Mouse (Mus musculus): ENCODE results near the gene Cdc42ep4.

DNA sequence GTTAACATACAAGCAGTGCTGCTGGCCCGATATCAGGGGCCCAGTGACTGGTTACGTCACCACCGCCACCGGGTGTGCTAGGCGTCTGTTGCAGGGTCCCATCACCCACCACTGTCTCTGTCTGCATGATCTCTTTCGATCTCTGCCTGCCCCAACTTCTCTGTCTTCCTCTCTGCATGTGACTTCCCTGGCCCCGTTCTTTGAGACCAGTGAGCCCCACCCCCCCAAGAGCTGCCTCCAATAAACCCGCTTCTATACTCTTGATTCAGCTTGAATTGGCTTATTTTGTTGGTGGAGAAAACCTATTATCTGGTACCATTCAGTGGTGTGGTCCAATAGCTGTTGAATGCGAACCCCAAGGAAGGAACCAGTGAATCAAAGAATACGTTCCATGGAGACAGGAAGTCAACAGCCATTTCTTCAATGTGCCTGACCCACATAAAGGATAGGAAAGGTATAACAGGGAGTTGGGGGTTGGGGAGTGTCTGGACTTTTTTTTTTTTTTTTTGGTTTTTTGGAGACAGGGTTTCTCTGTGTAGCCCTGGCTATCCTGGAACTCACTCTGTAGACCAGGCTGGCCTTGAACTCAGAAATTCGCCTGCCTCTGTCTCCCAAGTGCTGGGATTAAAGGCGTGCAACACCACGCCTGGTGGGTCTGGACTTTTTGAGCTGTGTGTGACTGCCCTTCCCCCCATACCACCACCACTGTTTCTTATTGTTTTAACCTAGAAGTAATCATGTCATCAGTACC, 35.9 kb upstream of the Cdc42ep4 start:
- TF ChIP-seq MYOG (IDR thresholded peaks at IDR 0.05; ENCODE audit: control insufficient read depth in 1 of 3, insufficient read depth in 1 of 3, insufficient read length in 2 of 3, low read depth in 2 of 3) (no peak), POLR2A (IDR thresholded peaks at IDR 0.05; ENCODE audit: insufficient read length, low read depth) (no peak), TCF12 (IDR thresholded peaks at IDR 0.05; ENCODE audit: insufficient read depth, poor library complexity, severe bottlenecking) (no peak), POLR2AphosphoS2 (IDR thresholded peaks at IDR 0.05; ENCODE audit: insufficient read length, low read depth) (no peak), USF1 (IDR thresholded peaks at IDR 0.05; ENCODE audit: low read depth) (no peak), CEBPB (IDR thresholded peaks at IDR 0.05; ENCODE audit: insufficient read depth, poor library complexity, severe bottlenecking) (no peak), E2F4 (IDR thresholded peaks at IDR 0.05; ENCODE audit: insufficient read depth) (no peak), MAX (IDR thresholded peaks at IDR 0.05; ENCODE audit: low read depth) (no peak), TCF3 (IDR thresholded peaks at IDR 0.05; ENCODE audit: insufficient read length, low read depth) (no peak), SRF (IDR thresholded peaks at IDR 0.05; ENCODE audit: control insufficient read depth, insufficient read length, low read depth) (no peak), MYOD1 (IDR thresholded peaks at IDR 0.05; ENCODE audit: control insufficient read depth in 1 of 3, insufficient read length in 2 of 3, low read depth in 2 of 3) (no peak), REST (IDR thresholded peaks at IDR 0.05; ENCODE audit: insufficient read depth, insufficient read length) (no peak)

All from myocyte (in vitro differentiated cells).